ENCODE assay signal across 8 mouse cellular contexts in genomic region chr2:107945837-107946451, GRCm38 (mm10).
DNase-seq lines count a peak whose midpoint lies in the region; ATAC-seq lines count a peak whose summit lies in the region.

No protein-coding gene starts in this region.

- H3K4me1 ChIP-seq in limb, embryonic 11.5 days (ENCODE audit: control insufficient read depth, insufficient read depth, low read length), result no peaks in the 10 kb centered on the region
- no peaks in the 10 kb centered on the region for H3K4me1 ChIP-seq in limb, embryonic 10.5 days
- H3K4me1 ChIP-seq in hindbrain, embryonic 10.5 days (replicated peaks), result peaks cover 5% of the 10 kb centered on the region; the same call in 1 of the 2 replicates

- no peaks in the 10 kb centered on the region for H3K27me3 ChIP-seq in limb, embryonic 11.5 days (ENCODE audit: control insufficient read depth, insufficient read depth, low read length)
- H3K27me3 ChIP-seq in limb, embryonic 10.5 days (ENCODE audit: low read depth, poor library complexity, severe bottlenecking), result no peaks in the 10 kb centered on the region
- H3K27me3 ChIP-seq in hindbrain, embryonic 10.5 days (ENCODE audit: insufficient read depth, poor library complexity, severe bottlenecking), result no peaks in the 10 kb centered on the region

- DNase-seq in limb, embryonic 11.5 days (ENCODE audit: low spot score), result peak; percentile 54
- no peak for DNase-seq in limb, embryonic 10.5 days (ENCODE audit: low spot score)
- peak; percentile 69 for DNase-seq in NIH3T3 (ENCODE audit: low read depth)
- peak; percentile 25 for DNase-seq in cerebellum, adult 9-10 months
- DNase-seq in hindbrain, embryonic 10.5 days (ENCODE audit: low spot score), result peak; percentile 51
- peak; percentile 84 for DNase-seq in retina, embryonic 14.5 days (ENCODE audit: low spot score)
- DNase-seq in T-cell, adult 2 months (ENCODE audit: low spot score), result no peak

- 9% methylated on average over 3 of the region's 3 CpGs for WGBS in limb, embryonic 11.5 days
- 12% methylated on average over 3 of the region's 3 CpGs for WGBS in limb, embryonic 10.5 days
- 4% methylated on average over 3 of the region's 3 CpGs for WGBS in hindbrain, embryonic 10.5 days

- no peak for ATAC-seq in limb, embryonic 11.5 days (ENCODE audit: insufficient number of reproducible peaks, low FRiP score, low TSS enrichment, low read depth)
- ATAC-seq in megakaryocyte-erythroid progenitor cell, adult 5-6 weeks (replicated peaks; ENCODE audit: low FRiP score, low TSS enrichment, poor library complexity, severe bottlenecking), result no peak

- H3K9me3 ChIP-seq in limb, embryonic 11.5 days (ENCODE audit: control insufficient read depth, low read length), result no peaks in the 10 kb centered on the region
- no peaks in the 10 kb centered on the region for H3K9me3 ChIP-seq in limb, embryonic 10.5 days (replicated peaks)
- no peaks in the 10 kb centered on the region for H3K9me3 ChIP-seq in hindbrain, embryonic 10.5 days

- H3K36me3 ChIP-seq in limb, embryonic 11.5 days (ENCODE audit: control insufficient read depth, insufficient read depth, low read length), result no peaks in the 10 kb centered on the region
- H3K36me3 ChIP-seq in limb, embryonic 10.5 days, result no peaks in the 10 kb centered on the region
- H3K36me3 ChIP-seq in hindbrain, embryonic 10.5 days, result no peaks in the 10 kb centered on the region

- H3K4me2 ChIP-seq in limb, embryonic 11.5 days (ENCODE audit: low read depth, severe bottlenecking), result no peak overlapping the region

- no peak overlapping the region for H3K27ac ChIP-seq in limb, embryonic 11.5 days (replicated peaks; ENCODE audit: low read depth, low read length)
- H3K27ac ChIP-seq in limb, embryonic 10.5 days, result no peak overlapping the region
- H3K27ac ChIP-seq in hindbrain, embryonic 10.5 days, result no peak overlapping the region; the same call in 1 of the 2 replicates

- H3K9ac ChIP-seq in limb, embryonic 11.5 days (ENCODE audit: low read length), result no peak overlapping the region

- H3K4me3 ChIP-seq in limb, embryonic 11.5 days (ENCODE audit: low read depth, low read length), result no peak overlapping the region
- no peak overlapping the region for H3K4me3 ChIP-seq in limb, embryonic 10.5 days
- H3K4me3 ChIP-seq in hindbrain, embryonic 10.5 days, result no peak overlapping the region

Comparison
In these comparisons a context has a peak if more than half of its experiments do, and no peak if none do; other contexts are left out.
1. DNase-seq: peak in limb, embryonic 11.5 days (single experiment), NIH3T3 (single experiment), cerebellum, adult 9-10 months (single experiment), hindbrain, embryonic 10.5 days (single experiment) and retina, embryonic 14.5 days (single experiment); none in limb, embryonic 10.5 days (single experiment) and T-cell, adult 2 months (single experiment).